Mouse (Mus musculus): ENCODE data around the gene Smyd2. TPM values are rescaled to one million over a fixed set of nuclear protein-coding genes. Genes with fewer than 3 reads are reported as not detected.
A peak's percentile ranks its signal among the peaks of the same experiment; 100 is the strongest.

The Smyd2 gene
- total RNA-seq, 2 experiments from 2014 or later: 6.3 to 9.6 TPM

GRCm38 (mm10) chr1:189879212-189879611, 43.0 kb downstream of the Smyd2 start:
- ATAC-seq (replicated peaks; ENCODE audit: low FRiP score, poor library complexity, severe bottlenecking): no peak

- no peak for ATAC-seq (replicated peaks; ENCODE audit: low FRiP score, poor library complexity, severe bottlenecking)
Observed at GRCm38 (mm10) chr1:189876162-189876561, 46.0 kb downstream of the Smyd2 start.

GRCm38 (mm10) chr1:189875439-189875861, 46.7 kb downstream of the Smyd2 start:
- ATAC-seq (replicated peaks; ENCODE audit: low FRiP score, poor library complexity, severe bottlenecking): no peak

GRCm38 (mm10) chr1:189873591-189873990, 48.6 kb downstream of the Smyd2 start:
- no peak for ATAC-seq (replicated peaks; ENCODE audit: low FRiP score, poor library complexity, severe bottlenecking)

GRCm38 (mm10) chr1:189872050-189872449, 50.1 kb downstream of the Smyd2 start:
- no peak for ATAC-seq (replicated peaks; ENCODE audit: low FRiP score, poor library complexity, severe bottlenecking)

- no peak for ATAC-seq (replicated peaks; ENCODE audit: low FRiP score, poor library complexity, severe bottlenecking)
Observed at GRCm38 (mm10) chr1:189871625-189872024, 50.5 kb downstream of the Smyd2 start.

GRCm38 (mm10) chr1:189870539-189870938, 51.6 kb downstream of the Smyd2 start:
- 0 out of 2 replicates have a peak, but pooled peaks have one; percentile 23 for ATAC-seq (replicated peaks; ENCODE audit: low FRiP score, poor library complexity, severe bottlenecking)

GRCm38 (mm10) chr1:189869651-189870270, 52.4 kb downstream of the Smyd2 start:
- ATAC-seq (replicated peaks; ENCODE audit: low FRiP score, poor library complexity, severe bottlenecking): no peak

- ATAC-seq (replicated peaks; ENCODE audit: low FRiP score, poor library complexity, severe bottlenecking): no peak
Observed at GRCm38 (mm10) chr1:189868036-189868435, 54.1 kb downstream of the Smyd2 start.

GRCm38 (mm10) chr1:189867497-189867896, 54.7 kb downstream of the Smyd2 start:
- peak; percentile 55 for ATAC-seq (replicated peaks; ENCODE audit: low FRiP score, poor library complexity, severe bottlenecking)

GRCm38 (mm10) chr1:189867034-189867433, 55.1 kb downstream of the Smyd2 start:
- ATAC-seq (replicated peaks; ENCODE audit: low FRiP score, poor library complexity, severe bottlenecking): no peak

- no peak for ATAC-seq (replicated peaks; ENCODE audit: low FRiP score, poor library complexity, severe bottlenecking)
Observed at GRCm38 (mm10) chr1:189866621-189867020, 55.5 kb downstream of the Smyd2 start.

- no peak for ATAC-seq (replicated peaks; ENCODE audit: low FRiP score, poor library complexity, severe bottlenecking)
Observed at GRCm38 (mm10) chr1:189864846-189865560, 57.2 kb downstream of the Smyd2 start.

- no peak for ATAC-seq (replicated peaks; ENCODE audit: low FRiP score, poor library complexity, severe bottlenecking)
Observed at GRCm38 (mm10) chr1:189864301-189864700, 57.9 kb downstream of the Smyd2 start.

GRCm38 (mm10) chr1:189863727-189864126, 58.4 kb downstream of the Smyd2 start:
- no peak for ATAC-seq (replicated peaks; ENCODE audit: low FRiP score, poor library complexity, severe bottlenecking)

GRCm38 (mm10) chr1:189860942-189861315, 61.2 kb downstream of the Smyd2 start:
- ATAC-seq (replicated peaks; ENCODE audit: low FRiP score, poor library complexity, severe bottlenecking): no peak

- ATAC-seq (replicated peaks; ENCODE audit: low FRiP score, poor library complexity, severe bottlenecking): no peak
Observed at GRCm38 (mm10) chr1:189860112-189860941, 61.8 kb downstream of the Smyd2 start.

- ATAC-seq (replicated peaks; ENCODE audit: low FRiP score, poor library complexity, severe bottlenecking): no peak
Observed at GRCm38 (mm10) chr1:189858377-189858776, 63.8 kb downstream of the Smyd2 start.

GRCm38 (mm10) chr1:189855739-189856138, 66.4 kb downstream of the Smyd2 start:
- ATAC-seq (replicated peaks; ENCODE audit: low FRiP score, poor library complexity, severe bottlenecking): no peak

- no peak for ATAC-seq (replicated peaks; ENCODE audit: low FRiP score, poor library complexity, severe bottlenecking)
Observed at GRCm38 (mm10) chr1:189854646-189855045, 67.5 kb downstream of the Smyd2 start.

- no peak for ATAC-seq (replicated peaks; ENCODE audit: low FRiP score, poor library complexity, severe bottlenecking)
Observed at GRCm38 (mm10) chr1:189852456-189852855, 69.7 kb downstream of the Smyd2 start.

Data from erythroid progenitor cell, adult 5-6 weeks (primary cell).